Mouse (Mus musculus): ENCODE measurements around the gene 1700001P01Rik. TPM values are rescaled to one million over a fixed set of nuclear protein-coding genes. Genes with fewer than 3 reads are reported as not detected.
A peak's percentile ranks its signal among the peaks of the same experiment; 100 is the strongest.

Gene 1700001P01Rik
- polyA plus RNA-seq, 1 experiment from 2014 or later, result 0.60 TPM

DNA sequence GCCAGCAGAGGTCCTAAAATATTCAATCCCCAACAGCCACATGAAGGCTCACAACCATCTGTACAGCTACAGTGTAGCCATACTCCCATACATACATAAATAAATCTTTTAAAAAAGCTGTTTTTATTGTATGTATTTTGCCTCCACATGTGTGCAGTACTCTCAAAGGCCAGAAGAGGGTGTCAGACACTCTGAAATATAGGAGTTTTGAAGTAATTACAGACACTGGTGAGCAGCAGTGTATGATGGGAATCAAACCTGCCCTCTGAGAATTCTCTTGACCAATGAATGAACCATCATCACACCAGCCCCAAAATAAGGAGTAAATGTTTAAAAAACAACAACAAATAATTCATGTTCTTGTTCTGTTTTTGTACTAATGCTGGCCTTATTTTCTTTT, 14.1 kb downstream of the 1700001P01Rik start:
- Histone ChIP-seq H3K9me3 (no peaks in the 10 kb centered on the region), H3K36me3 (peaks cover 29% of the 10 kb centered on the region), H3K4me2 (no peak overlapping the region), H3K4me3 (replicated peaks) (no peak overlapping the region), H3K4me1 (peaks cover 8% of the 10 kb centered on the region), H3K27ac (no peak overlapping the region), H3K9ac (no peak overlapping the region), H3K27me3 (replicated peaks) (no peaks in the 10 kb centered on the region)
- ATAC-seq (ENCODE audit: insufficient read depth, low FRiP score, low read depth), result no peak

DNA sequence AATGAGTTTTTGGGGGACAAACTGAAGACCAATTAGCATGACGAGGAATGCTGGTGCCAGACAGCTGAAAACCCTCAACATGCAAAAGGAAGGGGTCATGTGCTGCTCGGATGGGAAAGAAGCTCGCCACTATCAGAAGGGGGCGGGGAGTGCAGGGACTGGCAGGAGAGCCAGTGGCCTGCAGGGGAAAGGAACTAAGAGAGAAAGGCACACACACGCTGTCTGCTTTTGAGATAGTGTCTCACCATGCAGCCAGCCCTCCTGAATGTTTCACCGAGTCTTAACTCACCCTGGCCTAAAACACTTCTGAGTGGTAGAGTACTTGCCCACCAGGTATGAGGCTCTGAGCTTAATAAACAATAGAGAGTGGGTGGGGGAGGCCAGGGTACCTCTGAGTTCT, 16.8 kb downstream of the 1700001P01Rik start:
- Histone ChIP-seq H3K4me3 (replicated peaks) (no peak overlapping the region), H3K4me1 (no peaks in the 10 kb centered on the region), H3K36me3 (peaks cover 35% of the 10 kb centered on the region), H3K4me2 (no peak overlapping the region), H3K9ac (no peak overlapping the region), H3K9me3 (no peaks in the 10 kb centered on the region), H3K27me3 (replicated peaks) (no peaks in the 10 kb centered on the region), H3K27ac (no peak overlapping the region)
- ATAC-seq (ENCODE audit: insufficient read depth, low FRiP score, low read depth), result no peak
- WGBS, result 82% methylated on average over 6 of the region's 6 CpGs

DNA sequence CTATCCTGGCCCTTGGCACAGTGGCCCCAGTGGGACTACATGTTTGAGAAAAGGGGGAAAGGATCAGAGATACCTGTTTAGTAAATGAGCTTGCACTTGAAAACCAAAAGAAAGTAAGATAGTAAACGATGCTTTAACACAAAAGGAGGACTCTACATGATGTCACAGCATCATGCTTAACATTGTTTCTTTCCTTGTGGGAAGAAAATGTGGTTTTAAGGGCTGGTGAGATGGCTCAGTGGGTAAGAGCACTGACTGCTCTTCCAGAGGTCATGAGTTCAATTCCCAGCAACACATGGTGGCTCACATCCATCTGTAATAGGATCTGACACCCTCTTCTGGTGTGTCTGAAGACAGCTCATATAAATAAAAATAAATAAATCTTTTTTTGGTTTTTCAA, 17.6 kb downstream of the 1700001P01Rik start:
- no peak overlapping the region for H3K9ac ChIP-seq
- WGBS, result 91% methylated on average over 1 of the region's 1 CpGs
- H3K4me2 ChIP-seq, result no peak overlapping the region
- H3K27ac ChIP-seq, result no peak overlapping the region
- no peak for ATAC-seq (ENCODE audit: insufficient read depth, low FRiP score, low read depth)
- H3K9me3 ChIP-seq, result no peaks in the 10 kb centered on the region
- H3K27me3 ChIP-seq (replicated peaks), result no peaks in the 10 kb centered on the region
- H3K4me3 ChIP-seq (replicated peaks), result no peak overlapping the region
- no peaks in the 10 kb centered on the region for H3K4me1 ChIP-seq
- H3K36me3 ChIP-seq, result peaks cover 41% of the 10 kb centered on the region

DNA sequence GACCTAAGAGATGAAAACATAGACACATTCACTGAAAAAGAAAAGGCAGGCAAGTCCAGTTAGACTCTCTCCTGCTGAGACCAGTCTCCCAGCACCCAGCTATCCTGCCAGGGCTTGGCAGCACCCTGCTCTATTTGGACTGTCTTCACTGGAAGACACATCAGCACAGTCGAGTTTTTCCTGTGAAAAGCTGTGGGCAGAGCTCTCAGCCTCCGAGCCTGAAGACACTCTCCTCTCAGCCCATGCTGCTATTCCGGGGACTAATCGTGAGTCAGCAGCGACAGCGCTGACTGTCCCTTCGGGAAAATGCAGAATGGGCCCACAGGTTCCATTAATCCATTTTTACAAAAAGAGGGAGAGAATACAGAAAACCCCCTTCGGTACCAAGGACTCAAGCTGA, 22.4 kb downstream of the 1700001P01Rik start:
- Histone ChIP-seq H3K4me2 (no peak overlapping the region), H3K27ac (no peak overlapping the region), H3K9me3 (no peaks in the 10 kb centered on the region), H3K4me1 (no peaks in the 10 kb centered on the region), H3K9ac (no peak overlapping the region), H3K4me3 (replicated peaks) (no peak overlapping the region), H3K27me3 (replicated peaks) (no peaks in the 10 kb centered on the region), H3K36me3 (peaks cover 48% of the 10 kb centered on the region)
- ATAC-seq (ENCODE audit: insufficient read depth, low FRiP score, low read depth), result no peak
- 92% methylated on average over 8 of the region's 8 CpGs for WGBS

DNA sequence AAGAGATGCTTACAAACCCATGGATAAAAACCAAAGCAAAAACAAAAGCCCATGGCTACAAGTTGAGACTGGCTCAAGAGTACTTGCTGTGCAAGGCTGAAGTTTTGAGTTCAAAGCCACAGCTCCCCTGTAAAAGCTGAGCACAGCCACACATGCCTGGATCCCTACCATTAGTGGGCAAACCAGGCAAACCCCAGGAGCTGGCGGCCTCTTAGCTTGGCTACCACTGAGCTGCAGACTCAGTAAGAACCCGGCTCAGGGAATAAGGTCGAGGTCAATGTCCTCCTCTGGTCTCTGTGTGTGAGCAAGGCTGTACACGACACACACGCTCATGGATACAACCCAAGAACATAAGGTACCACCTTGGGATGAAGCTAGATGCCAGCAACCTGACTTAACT, 27.2 kb downstream of the 1700001P01Rik start:
- 82% methylated on average over 5 of the region's 5 CpGs for WGBS
- no peaks in the 10 kb centered on the region for H3K9me3 ChIP-seq
- no peak overlapping the region for H3K4me2 ChIP-seq
- no peak overlapping the region for H3K27ac ChIP-seq
- no peak for ATAC-seq (ENCODE audit: insufficient read depth, low FRiP score, low read depth)
- H3K36me3 ChIP-seq, result peaks cover 43% of the 10 kb centered on the region
- H3K27me3 ChIP-seq (replicated peaks), result no peaks in the 10 kb centered on the region
- H3K4me3 ChIP-seq (replicated peaks), result no peak overlapping the region
- H3K4me1 ChIP-seq, result peaks cover 1% of the 10 kb centered on the region; the same call in 1 of the 2 replicates
- no peak overlapping the region for H3K9ac ChIP-seq

DNA sequence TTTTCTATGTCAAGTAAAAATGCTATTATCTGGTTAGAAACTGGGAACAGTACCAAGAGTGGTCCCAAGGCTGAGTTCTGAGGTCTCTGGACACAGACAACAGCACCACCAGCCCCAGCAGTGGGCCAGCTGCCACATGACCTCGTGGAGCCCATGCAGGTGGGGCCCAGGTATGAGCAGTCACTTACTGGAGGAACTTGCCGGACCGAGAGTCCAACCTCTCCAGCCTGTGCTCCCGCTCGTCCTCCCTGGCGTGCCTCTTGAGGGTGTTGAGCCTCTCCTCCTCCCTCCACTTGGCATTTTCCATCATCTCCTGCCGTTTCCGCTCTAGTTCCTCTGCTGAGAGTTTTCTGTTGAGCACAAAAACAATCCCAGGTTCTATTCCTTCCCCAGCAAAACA, 27.9 kb downstream of the 1700001P01Rik start:
- no peak overlapping the region for H3K27ac ChIP-seq
- H3K27me3 ChIP-seq (replicated peaks), result no peaks in the 10 kb centered on the region
- H3K9me3 ChIP-seq, result no peaks in the 10 kb centered on the region
- peaks cover 9% of the 10 kb centered on the region for H3K4me1 ChIP-seq
- peaks cover 36% of the 10 kb centered on the region for H3K36me3 ChIP-seq
- WGBS, result 76% methylated on average over 8 of the region's 8 CpGs
- no peak overlapping the region for H3K4me2 ChIP-seq
- no peak overlapping the region for H3K4me3 ChIP-seq (replicated peaks)
- no peak overlapping the region for H3K9ac ChIP-seq
- no peak for ATAC-seq (ENCODE audit: insufficient read depth, low FRiP score, low read depth)

DNA sequence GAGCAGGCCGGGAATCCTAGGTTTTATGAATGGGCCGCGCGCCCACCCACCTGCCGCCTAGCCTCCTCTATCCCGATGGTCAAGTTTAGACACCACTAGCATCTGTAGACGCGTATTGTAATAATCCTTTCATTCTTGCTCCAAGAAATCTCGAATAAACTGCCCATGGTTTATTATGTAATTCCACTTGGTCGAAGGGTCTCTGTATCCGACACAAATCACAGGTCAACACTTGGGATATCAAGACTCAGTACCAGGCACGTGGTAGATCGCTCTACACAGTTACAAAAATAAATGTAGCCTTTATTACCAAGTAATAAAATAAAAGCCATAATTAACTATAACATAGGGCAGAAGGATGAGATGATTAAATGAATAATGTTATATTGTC, 30.4 kb downstream of the 1700001P01Rik start:
- H3K27ac ChIP-seq, result no peak overlapping the region
- 9% methylated on average over 13 of the region's 13 CpGs for WGBS
- peak overlapping the region; percentile 88 for H3K4me3 ChIP-seq (replicated peaks)
- ATAC-seq (ENCODE audit: insufficient read depth, low FRiP score, low read depth), result no peak
- H3K9ac ChIP-seq, result no peak overlapping the region
- H3K36me3 ChIP-seq, result peaks cover 21% of the 10 kb centered on the region
- peak overlapping the region; percentile 54 for H3K4me2 ChIP-seq
- peaks cover 10% of the 10 kb centered on the region for H3K4me1 ChIP-seq
- no peaks in the 10 kb centered on the region for H3K27me3 ChIP-seq (replicated peaks)
- no peaks in the 10 kb centered on the region for H3K9me3 ChIP-seq

DNA sequence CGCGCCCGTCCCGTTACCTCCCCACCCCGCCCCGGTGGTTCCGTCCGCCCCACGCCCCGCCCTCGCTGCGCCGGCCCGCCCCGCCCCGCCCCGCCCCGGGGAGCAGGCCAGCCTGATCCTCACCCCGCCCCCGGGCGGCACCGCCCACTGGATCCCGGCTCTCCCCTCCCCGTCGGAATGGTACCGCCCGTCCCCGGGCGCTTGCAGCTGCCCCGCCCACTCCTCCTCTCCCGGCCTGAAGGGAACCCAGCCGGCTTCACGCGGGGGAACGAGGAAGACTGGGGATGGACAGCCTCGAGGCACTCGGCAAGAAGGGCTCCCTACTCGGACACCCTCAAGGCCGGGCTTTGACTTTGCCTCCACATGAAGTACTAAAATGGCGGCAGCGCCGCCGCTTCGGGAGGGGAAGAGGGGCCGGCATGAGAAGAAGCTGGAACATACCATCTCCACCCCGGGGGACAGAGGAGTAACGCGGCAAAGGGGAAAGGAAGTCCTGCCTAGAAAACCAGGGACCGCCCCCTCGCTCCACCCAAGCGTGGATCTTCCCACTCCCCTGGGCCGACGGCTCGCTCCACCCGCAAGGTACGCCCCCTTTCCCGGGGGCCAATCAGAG, 30.9 kb downstream of the 1700001P01Rik start:
- no peaks in the 10 kb centered on the region for H3K9me3 ChIP-seq
- H3K4me1 ChIP-seq, result peaks cover 14% of the 10 kb centered on the region
- peak overlapping the region; percentile 88 for H3K4me3 ChIP-seq (replicated peaks)
- H3K36me3 ChIP-seq, result peaks cover 18% of the 10 kb centered on the region; the same call in 1 of the 2 replicates
- H3K27me3 ChIP-seq (replicated peaks), result no peaks in the 10 kb centered on the region
- WGBS, result 1% methylated on average over 46 of the region's 57 CpGs
- ATAC-seq (ENCODE audit: insufficient read depth, low FRiP score, low read depth), result peak; percentile 96
- peak overlapping the region; percentile 73; the same call in 1 of the 2 replicates for H3K9ac ChIP-seq
- H3K4me2 ChIP-seq, result peak overlapping the region; percentile 54
- H3K27ac ChIP-seq, result peak overlapping the region; percentile 95

DNA sequence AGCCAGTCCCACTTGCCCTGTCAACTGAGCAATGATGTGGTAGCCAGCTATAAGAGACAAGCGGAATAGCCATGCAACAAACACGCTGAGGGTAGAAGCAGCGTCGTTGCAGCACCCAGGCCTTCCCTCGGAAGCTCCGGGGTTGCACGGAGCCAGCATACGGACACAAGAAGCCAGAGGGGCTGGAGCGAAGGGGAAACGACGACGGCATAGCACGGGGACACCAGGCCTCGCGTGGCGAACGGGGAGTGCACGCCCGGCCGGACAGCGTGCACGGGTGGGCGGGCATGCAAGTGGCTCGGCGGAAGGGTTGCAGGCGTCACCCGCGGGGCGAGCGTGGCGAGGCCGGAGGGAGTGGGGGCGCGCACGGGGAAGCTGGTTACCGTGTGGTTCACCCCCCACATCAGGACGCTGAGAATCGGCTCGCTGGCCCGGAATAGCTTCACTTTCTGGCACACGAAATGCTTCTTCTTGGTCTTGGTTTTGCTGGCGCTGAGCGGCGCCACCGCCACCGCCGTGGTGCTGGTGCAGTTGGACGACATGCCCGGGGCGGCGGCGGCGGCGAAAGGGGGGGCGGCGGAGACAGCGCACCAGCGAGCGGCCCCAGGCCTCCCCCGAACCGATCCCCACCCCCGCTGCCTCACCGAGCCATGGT, 31.5 kb downstream of the 1700001P01Rik start, which contains the start of gene Pip4k2b:
TSS of gene Pip4k2b (minus strand) at position 642 of the 655 bp plus-strand sequence.
- under 1% methylated on average over 63 of the region's 63 CpGs for WGBS
- H3K27me3 ChIP-seq (replicated peaks), result no peaks in the 10 kb centered on the region
- H3K4me1 ChIP-seq, result peaks cover 15% of the 10 kb centered on the region
- H3K4me3 ChIP-seq (replicated peaks), result peak within 1 kb of the TSS; percentile 88
- H3K36me3 ChIP-seq, result peaks cover 18% of the 10 kb centered on the region; the same call in 1 of the 2 replicates
- peak within 1 kb of the TSS; percentile 95 for H3K27ac ChIP-seq
- H3K9ac ChIP-seq, result peak within 1 kb of the TSS; percentile 77
- 0 out of 2 replicates have a peak, but pooled peaks have one; percentile 12 for ATAC-seq (ENCODE audit: insufficient read depth, low FRiP score, low read depth)
- H3K9me3 ChIP-seq, result no peaks in the 10 kb centered on the region
- peak within 1 kb of the TSS; percentile 70 for H3K4me2 ChIP-seq

DNA sequence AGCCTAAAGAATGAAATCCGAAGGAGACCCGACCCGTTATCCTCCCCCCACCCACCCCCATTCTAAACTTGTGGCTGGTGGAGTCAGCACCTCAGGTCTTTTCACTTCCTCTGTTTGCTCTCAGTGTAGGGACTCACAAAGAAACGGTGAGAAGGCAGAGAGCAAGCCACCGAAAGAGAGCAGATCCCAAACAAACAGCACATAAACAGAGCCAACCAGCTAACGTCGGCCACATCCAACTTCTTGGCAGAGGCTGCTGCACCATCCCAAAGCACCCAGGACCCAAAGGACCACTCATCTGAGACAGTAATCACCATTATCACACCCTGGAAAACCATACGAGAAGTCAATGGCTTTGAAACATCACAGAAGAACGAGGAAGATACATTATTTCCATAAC, 32.3 kb downstream of the 1700001P01Rik start:
- WGBS, result 12% methylated on average over 9 of the region's 9 CpGs
- peak overlapping the region; percentile 88 for H3K4me3 ChIP-seq (replicated peaks)

DNA sequence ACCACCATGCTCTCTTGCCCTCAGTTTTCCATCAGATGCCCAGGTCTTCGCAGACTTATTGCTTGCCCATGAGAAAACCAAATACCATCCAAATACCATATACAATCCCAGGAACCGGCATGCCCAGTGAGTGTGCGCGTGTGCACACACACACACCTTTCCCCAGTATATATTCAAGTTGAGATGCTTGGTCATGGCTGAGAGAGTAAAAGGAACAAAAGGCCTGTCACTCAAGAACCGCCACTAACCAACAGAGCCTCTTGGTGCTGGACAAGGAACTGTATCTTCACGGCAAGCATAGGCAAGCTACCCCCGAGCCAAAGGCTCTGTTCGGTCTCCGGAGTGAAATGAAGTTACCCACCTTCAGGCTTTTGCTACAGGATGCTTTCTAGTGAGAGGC, 33.1 kb downstream of the 1700001P01Rik start:
- no peak for ATAC-seq (ENCODE audit: insufficient read depth, low FRiP score, low read depth)
- Histone ChIP-seq H3K27ac (no peak overlapping the region), H3K4me1 (peaks cover 19% of the 10 kb centered on the region), H3K4me3 (replicated peaks) (no peak overlapping the region), H3K9ac (no peak overlapping the region), H3K27me3 (replicated peaks) (no peaks in the 10 kb centered on the region), H3K36me3 (peaks cover 7% of the 10 kb centered on the region; the same call in 1 of the 2 replicates), H3K4me2 (peak overlapping the region; percentile 70), H3K9me3 (no peaks in the 10 kb centered on the region)
- 77% methylated on average over 9 of the region's 9 CpGs for WGBS

More for the DNA sequence above, 32.3 kb downstream of the 1700001P01Rik start:
- 0 out of 2 replicates have a peak overlapping the region, but pooled peaks have one; percentile 83 for H3K27ac ChIP-seq
- no peaks in the 10 kb centered on the region for H3K27me3 ChIP-seq (replicated peaks)
- H3K36me3 ChIP-seq, result peaks cover 16% of the 10 kb centered on the region; the same call in 1 of the 2 replicates
- H3K4me2 ChIP-seq, result peak overlapping the region; percentile 70
- ATAC-seq (ENCODE audit: insufficient read depth, low FRiP score, low read depth), result no peak
- H3K4me1 ChIP-seq, result peaks cover 15% of the 10 kb centered on the region
- H3K9me3 ChIP-seq, result no peaks in the 10 kb centered on the region
- H3K9ac ChIP-seq, result peak overlapping the region; percentile 77; the same call in 1 of the 2 replicates

DNA sequence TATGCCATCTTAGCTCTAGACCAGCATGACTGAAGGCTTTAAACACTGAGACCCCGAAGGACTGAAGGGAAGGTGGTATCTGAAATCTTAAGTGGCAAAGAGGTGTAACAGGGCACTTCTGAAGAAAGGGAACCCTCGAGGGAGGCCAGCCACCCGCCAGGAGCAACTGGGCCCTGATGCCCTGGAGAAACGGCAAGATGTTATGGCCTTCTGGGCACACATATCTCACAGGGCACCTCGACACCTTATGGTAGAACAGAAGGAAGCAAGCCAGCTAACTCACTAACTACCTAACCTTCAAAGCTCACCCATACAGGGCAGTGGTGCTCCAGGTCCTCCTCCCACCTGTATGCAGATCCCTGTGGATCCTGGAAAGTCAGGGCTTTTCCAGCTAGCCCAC, 33.6 kb downstream of the 1700001P01Rik start:
- Histone ChIP-seq H3K4me1 (peaks cover 20% of the 10 kb centered on the region), H3K9ac (no peak overlapping the region), H3K9me3 (no peaks in the 10 kb centered on the region), H3K4me3 (replicated peaks) (no peak overlapping the region), H3K4me2 (peak overlapping the region; percentile 70; the same call in 1 of the 2 replicates), H3K27me3 (replicated peaks) (no peaks in the 10 kb centered on the region), H3K36me3 (peaks cover 4% of the 10 kb centered on the region; the same call in 1 of the 2 replicates), H3K27ac (no peak overlapping the region)
- no peak for ATAC-seq (ENCODE audit: insufficient read depth, low FRiP score, low read depth)
- WGBS, result 94% methylated on average over 5 of the region's 5 CpGs

All from stomach, embryonic 15.5 days (tissue).